Mouse (Mus musculus): ENCODE measurements around the gene Smim15.

The Smim15 gene

GRCm38 (mm10) chr13:108044222-108044941, at the start of gene Smim15:
Gene Smim15, plus strand, starts transcription at chr13:108044446.
- peak; percentile 83 for DNase-seq (ENCODE audit: low spot score in 2 of 2)

DNA sequence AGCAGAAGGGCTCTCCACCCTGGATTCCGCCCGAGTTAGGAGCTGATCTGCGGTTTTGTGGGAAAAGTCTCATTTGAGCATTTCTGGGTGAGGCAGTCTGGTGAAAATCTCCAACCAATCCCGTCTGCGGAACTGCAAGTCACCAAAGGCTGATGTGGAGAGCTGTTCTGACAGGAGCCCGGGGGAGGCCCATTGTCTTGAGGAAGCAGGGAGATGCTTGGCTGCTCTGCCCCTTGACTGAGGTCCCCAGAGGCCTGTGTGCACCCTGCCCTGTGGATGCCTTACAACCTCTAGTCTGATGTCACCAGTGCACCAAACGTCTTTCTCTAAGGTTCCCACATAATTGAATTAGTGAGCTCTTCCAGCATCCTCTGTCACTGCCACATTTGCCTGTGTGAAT, 49.0 kb upstream of the Smim15 start:
- no peak for DNase-seq (ENCODE audit: low spot score in 2 of 2)

- no peak for DNase-seq (ENCODE audit: low spot score in 2 of 2)
Measured at GRCm38 (mm10) chr13:107996301-107996700, 47.9 kb upstream of the Smim15 start.

GRCm38 (mm10) chr13:108007861-108008260, 36.4 kb upstream of the Smim15 start:
- no peak for DNase-seq (ENCODE audit: low spot score in 2 of 2)

- no peak for DNase-seq (ENCODE audit: low spot score in 2 of 2)
Measured at GRCm38 (mm10) chr13:108013110-108013509, 31.1 kb upstream of the Smim15 start.

DNA sequence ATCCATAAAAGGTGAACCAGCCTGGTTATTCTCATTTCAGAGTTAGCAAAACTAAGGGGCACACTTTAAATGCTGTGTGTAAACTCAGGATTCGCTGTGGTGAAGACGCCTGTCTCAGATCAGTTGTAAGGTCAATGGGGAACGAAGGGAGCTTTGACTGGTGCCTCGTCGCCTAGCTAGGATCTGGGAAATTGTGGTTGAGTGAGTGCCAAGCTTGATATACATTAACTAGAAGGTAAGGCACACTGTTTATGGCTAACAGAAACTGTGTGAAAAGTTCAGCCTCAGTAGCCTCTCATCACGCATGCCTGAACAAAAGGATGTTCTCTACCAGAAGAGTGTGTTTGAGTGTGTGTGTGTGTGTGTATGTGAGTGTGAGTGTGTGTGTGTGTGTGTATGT, 30.4 kb upstream of the Smim15 start:
- DNase-seq (ENCODE audit: low spot score in 2 of 2) = no peak

DNA sequence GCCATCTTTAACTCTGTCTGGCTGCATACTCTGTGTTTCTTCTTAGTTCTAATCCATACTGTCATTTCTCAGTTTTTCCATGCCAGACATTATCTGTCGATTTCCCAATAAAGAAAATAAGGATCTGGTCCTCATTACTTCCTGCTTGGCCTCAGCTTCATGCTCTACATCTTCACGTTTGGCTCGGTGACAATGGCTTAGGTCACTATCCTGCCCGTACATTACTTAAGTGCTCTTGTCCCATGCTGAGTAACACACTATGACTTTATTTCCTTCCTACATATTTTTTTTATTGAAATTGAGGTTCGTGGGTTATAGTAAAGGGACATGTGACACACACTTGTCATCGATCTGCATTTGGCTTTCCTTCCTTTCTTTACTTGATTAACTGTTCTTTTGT, 29.1 kb upstream of the Smim15 start:
- no peak for DNase-seq (ENCODE audit: low spot score in 2 of 2)

DNA sequence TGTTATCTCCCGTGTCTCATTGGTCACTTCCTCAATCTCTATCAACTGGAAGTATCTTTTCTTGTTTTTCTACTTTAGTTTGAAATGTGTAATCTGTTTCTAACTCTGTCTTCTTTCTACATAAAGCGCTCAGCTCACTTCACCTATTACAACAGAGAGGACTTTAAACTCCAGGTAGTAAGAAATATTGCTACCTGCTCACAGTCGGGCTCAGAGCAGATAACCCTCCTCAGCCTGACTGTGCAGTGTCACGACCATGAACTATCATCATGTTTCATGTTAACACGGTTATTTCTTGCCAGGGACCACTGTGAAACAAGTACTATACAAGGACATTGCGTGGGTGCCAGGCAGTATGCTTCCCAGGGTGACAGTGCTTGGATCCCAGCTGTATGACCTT, 26.9 kb upstream of the Smim15 start:
- no peak for DNase-seq (ENCODE audit: low spot score in 2 of 2)

DNA sequence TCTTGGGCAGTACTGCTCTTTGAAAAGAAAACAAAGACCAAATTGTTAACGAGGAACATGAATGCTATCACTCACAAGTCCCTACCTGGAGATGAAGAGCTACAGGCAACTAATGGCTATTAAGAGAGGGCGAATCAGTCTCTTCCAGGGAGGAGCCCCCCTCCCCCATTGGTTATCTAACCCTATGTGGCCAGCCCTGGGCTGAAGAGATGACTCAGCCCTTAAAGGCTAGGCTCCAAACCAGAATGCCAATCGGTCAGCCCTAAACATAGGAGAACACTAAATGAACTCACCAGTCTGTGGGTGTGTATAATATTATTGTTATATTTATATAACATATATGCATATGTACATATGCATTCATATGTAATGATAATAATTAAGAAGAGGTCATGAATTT, 18.4 kb upstream of the Smim15 start:
- DNase-seq (ENCODE audit: low spot score in 2 of 2) = no peak

DNA sequence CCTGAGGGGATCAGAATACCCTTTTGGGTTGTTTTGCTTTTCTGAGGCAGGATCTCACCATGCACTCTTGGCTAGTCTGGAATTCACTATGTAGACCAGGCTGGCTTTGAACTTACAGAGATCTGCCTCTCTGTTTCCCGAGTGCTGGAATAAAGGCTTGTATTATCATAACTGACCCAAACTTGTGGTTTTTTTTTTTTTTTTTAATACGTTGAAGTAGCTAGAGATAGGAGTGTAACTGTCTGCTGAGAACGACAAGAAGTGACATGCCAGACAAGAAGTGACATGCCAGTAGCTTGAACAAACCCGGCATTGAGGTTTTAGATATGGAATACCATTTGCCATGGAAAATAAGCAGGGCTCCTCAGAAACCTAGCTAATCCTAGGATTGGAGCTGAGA, 11.5 kb upstream of the Smim15 start:
- no peak for DNase-seq (ENCODE audit: low spot score in 2 of 2)

DNA sequence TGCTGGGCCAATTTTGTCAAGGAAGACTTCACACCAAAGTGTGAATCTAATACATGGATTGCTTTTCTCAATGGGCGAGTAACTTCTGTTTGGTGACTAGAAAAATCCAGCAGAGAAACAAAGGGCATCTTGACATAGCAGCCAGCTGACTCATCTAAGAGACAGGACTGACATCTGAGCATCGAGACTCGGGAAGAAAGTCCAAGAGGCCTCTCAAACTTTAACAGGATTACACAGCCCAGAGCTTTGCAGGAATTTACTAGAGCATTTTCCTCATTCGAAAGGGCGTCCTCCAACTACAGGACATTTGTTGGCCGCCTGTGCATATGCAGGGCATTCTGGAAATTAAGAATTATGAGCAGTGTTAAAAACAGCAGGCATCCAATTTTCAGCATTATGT, 4.9 kb upstream of the Smim15 start:
- no peak for DNase-seq (ENCODE audit: low spot score in 2 of 2)

DNA sequence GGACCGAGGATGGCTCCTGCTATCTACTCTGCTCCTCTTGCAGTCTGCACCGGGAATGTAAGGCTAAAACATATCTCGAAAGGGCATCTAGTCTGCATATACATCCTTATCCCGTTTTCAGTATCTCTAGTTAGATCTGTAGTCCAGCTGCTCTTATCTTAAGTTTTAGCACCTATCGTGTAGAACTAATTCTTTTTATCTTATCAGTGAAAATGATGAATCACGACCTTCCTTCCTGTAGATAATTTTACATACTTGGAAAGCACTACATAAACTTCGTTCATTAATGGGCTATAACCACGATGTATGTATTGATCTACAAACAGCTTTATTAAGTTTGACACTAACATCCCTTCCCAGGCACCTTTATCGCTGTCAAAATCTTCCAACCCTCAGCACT, 4.3 kb upstream of the Smim15 start:
- no peak for DNase-seq (ENCODE audit: low spot score in 2 of 2)

DNA sequence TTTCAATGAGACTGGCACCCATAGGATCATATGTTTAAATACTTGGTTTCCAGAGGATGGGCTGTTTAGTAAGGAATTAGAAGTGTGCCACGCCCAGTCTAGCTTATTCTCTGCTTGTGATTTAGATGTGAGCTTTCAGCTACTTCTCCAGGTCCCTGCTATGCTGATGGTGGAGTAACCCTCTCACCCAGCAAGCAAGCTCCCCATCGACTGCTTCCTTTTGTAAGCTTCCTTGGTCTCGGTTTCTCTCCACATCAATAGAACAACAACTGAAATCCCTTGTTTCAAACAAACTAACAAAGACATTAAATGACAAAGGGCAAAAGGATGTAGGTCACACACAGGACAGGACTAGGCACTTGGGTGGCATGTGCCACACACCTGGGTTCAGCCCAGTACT, 3.8 kb upstream of the Smim15 start:
- DNase-seq (ENCODE audit: low spot score in 2 of 2) = no peak

GRCm38 (mm10) chr13:108041358-108041757, 2.9 kb upstream of the Smim15 start:
- DNase-seq (ENCODE audit: low spot score in 2 of 2) = peak; percentile 60 to 62

GRCm38 (mm10) chr13:108043431-108044221, 620 bp upstream of the Smim15 start:
- no peak for DNase-seq (ENCODE audit: low spot score in 2 of 2)

GRCm38 (mm10) chr13:108045646-108046045, 1.4 kb downstream of the Smim15 start:
- no peak for DNase-seq (ENCODE audit: low spot score in 2 of 2)

- no peak for DNase-seq (ENCODE audit: low spot score in 2 of 2)
Measured at GRCm38 (mm10) chr13:108046071-108046470, 1.8 kb downstream of the Smim15 start.

DNA sequence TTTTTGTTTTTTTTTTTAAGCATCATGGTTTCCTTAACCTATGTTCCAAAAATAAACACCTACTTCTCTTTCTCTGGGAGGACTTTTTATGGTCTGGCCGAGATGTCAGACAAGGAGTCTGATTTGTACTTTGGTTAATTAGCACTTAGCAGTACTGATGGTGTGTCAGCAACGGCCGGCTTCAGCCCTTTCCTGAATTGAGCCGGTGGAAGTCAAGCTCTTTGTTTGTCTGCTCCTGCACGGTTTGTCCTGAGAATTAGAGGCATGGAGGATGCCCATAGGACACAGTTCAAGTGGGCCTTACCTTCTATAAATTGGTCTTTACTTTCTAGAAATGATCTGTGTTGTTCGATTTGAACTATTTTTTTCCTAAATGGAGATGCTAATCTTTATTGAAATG, 2.6 kb downstream of the Smim15 start:
- DNase-seq (ENCODE audit: low spot score in 2 of 2) = no peak

- DNase-seq (ENCODE audit: low spot score in 2 of 2) = peak in 1 of 2 experiments; percentile 9
Measured at GRCm38 (mm10) chr13:108047364-108047763, 3.1 kb downstream of the Smim15 start.

DNA sequence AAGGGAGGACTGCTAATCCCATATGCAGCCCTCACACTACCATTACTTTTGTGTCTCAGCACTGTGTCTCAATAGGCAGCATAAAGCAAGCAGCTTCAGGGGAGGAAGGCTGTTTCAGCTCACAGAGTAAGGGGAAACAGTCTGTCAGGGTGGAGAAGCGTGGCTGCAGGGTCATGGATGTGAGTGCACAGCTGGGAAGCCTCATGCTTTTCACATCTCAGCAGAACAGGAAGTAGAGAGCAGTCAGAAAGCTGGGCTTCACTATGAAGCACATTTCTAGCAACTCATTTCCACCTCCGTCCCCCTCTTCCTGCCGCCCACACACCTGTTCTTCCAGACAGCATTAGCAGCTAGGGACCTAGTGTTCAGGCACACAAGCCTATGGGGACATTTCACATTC, 12.7 kb downstream of the Smim15 start:
- DNase-seq (ENCODE audit: low spot score in 2 of 2) = no peak

DNA sequence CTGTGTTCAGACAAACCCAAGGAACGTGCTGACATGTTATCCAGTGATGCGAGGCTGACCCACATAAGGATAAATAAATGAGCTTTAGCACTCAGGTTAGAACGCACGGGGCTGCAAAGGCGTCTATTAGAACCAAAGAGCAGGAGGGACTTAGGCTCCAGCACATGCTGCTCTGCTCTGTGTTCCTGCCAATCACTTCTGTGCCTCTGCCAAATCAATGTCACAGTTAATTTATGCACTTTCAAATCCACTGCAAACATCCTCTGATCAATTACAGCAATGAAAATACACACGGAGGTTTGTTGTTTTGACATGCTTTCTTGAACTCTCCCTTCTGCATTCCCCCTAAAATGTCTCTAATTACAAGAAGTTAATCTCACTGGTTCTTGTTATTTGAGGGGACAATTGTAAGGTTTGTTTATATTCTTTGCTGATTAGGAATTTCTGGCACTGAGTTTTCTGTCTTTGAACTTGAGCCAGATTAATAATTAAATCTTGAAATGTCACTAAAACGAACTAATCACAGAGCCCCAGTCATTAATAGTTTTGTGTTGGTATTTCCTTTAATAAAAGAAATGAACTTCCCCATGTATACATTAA, 16.1 kb downstream of the Smim15 start:
- no peak for DNase-seq (ENCODE audit: low spot score in 2 of 2)

DNA sequence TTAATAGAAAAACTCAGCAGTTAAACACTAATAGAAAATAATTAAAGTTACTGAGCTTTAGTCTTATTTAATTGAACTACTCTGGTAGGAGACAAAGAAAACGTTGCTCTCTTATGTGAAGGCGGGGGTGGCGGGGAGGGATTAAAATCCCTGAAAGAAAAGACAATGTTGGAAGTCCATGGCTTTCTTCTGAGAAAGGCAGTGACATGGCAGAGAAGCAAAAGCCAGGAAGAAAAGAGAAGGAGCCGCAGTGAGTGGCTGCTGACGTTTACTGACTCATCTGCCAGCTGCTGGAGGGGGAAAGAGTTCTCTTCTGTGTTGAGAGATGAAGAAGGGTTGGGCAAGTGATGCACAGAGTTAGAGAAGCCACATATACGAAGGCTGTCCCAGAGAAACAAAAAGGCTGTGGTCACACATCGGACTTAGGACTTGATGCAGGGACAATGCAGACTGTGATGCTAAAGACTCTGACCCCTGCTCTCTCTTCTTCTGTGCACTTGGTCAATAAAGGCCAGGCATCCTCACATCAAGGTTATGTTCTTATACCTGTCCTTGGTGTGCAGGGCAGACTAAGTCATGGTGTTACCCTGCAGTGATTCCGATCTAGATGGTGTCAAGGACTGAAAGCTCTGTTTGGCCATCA, 16.8 kb downstream of the Smim15 start:
- no peak for DNase-seq (ENCODE audit: low spot score in 2 of 2)

Measured in right cerebral cortex, postnatal 36 days (tissue).